Comparison of ENCODE assay signal across 15 mouse cellular contexts in genomic region chr13:90395274-90396023, GRCm38 (mm10).
DNase-seq lines count a peak whose midpoint lies in the region; ATAC-seq lines count a peak whose summit lies in the region.
"Had no signal": no experiment of that assay in that cellular context is flagged by ENCODE, and none has a peak within 500 bp of the region (broad histone marks: within the 10 kb centered on the region; RNA-seq: fewer than 3 reads in every experiment).

No protein-coding gene starts in this region.

- H3K9me3 ChIP-seq in forebrain, embryonic 14.5 days (replicated peaks; ENCODE audit: control insufficient read depth, low read length), result no peaks in the 10 kb centered on the region
- H3K9me3 ChIP-seq in forebrain, embryonic 11.5 days (ENCODE audit: control insufficient read depth, low read length), result no peaks in the 10 kb centered on the region
- H3K9me3 ChIP-seq in lung, embryonic 16.5 days (ENCODE audit: control insufficient read depth, low read length), result no peaks in the 10 kb centered on the region
- no peaks in the 10 kb centered on the region for H3K9me3 ChIP-seq in embryonic facial prominence, embryonic 15.5 days (replicated peaks)
- H3K9me3 ChIP-seq: intestine, embryonic 15.5 days had no signal

- H3K4me3 ChIP-seq in forebrain, embryonic 14.5 days (ENCODE audit: low read depth, low read length), result no peak overlapping the region
- no peak overlapping the region for H3K4me3 ChIP-seq in forebrain, embryonic 11.5 days (ENCODE audit: low read depth, low read length)
- H3K4me3 ChIP-seq in lung, embryonic 16.5 days (ENCODE audit: low read length), result no peak overlapping the region
- no peak overlapping the region for H3K4me3 ChIP-seq in embryonic facial prominence, embryonic 15.5 days (replicated peaks)
- H3K4me3 ChIP-seq: gastrocnemius, adult 2 months; intestine, embryonic 15.5 days had no signal

- WGBS in forebrain, embryonic 14.5 days, result 76% methylated on average over 8 of the region's 8 CpGs
- 87% methylated on average over 8 of the region's 8 CpGs for WGBS in forebrain, embryonic 11.5 days
- WGBS in lung, embryonic 16.5 days, result 49% methylated on average over 8 of the region's 8 CpGs
- 49% methylated on average over 8 of the region's 8 CpGs for WGBS in embryonic facial prominence, embryonic 15.5 days

- no peak overlapping the region for H3K27ac ChIP-seq in forebrain, embryonic 14.5 days (ENCODE audit: low read depth, low read length)
- no peak overlapping the region for H3K27ac ChIP-seq in forebrain, embryonic 11.5 days (ENCODE audit: low read depth, low read length)
- no peak overlapping the region for H3K27ac ChIP-seq in lung, embryonic 16.5 days (ENCODE audit: low read length)
- H3K27ac ChIP-seq in embryonic facial prominence, embryonic 15.5 days (replicated peaks), result no peak overlapping the region
- H3K27ac ChIP-seq: gastrocnemius, adult 2 months; intestine, embryonic 15.5 days had no signal

- H3K27me3 ChIP-seq in forebrain, embryonic 14.5 days (replicated peaks; ENCODE audit: control insufficient read depth, insufficient read depth, low read length), result no peaks in the 10 kb centered on the region
- H3K27me3 ChIP-seq in forebrain, embryonic 11.5 days (ENCODE audit: control insufficient read depth, insufficient read depth, low read length), result no peaks in the 10 kb centered on the region
- H3K27me3 ChIP-seq in lung, embryonic 16.5 days (ENCODE audit: control insufficient read depth, insufficient read depth, low read depth, low read length), result no peaks in the 10 kb centered on the region
- no peaks in the 10 kb centered on the region for H3K27me3 ChIP-seq in embryonic facial prominence, embryonic 15.5 days
- H3K27me3 ChIP-seq: intestine, embryonic 15.5 days had no signal

- no peaks in the 10 kb centered on the region for H3K36me3 ChIP-seq in forebrain, embryonic 14.5 days (ENCODE audit: control insufficient read depth, insufficient read depth, low read length)
- H3K36me3 ChIP-seq in forebrain, embryonic 11.5 days (ENCODE audit: control insufficient read depth, insufficient read depth, low read length), result no peaks in the 10 kb centered on the region
- H3K36me3 ChIP-seq in lung, embryonic 16.5 days (ENCODE audit: control insufficient read depth, insufficient read depth, low read length), result no peaks in the 10 kb centered on the region
- no peaks in the 10 kb centered on the region for H3K36me3 ChIP-seq in embryonic facial prominence, embryonic 15.5 days
- H3K36me3 ChIP-seq: intestine, embryonic 15.5 days had no signal

- H3K9ac ChIP-seq in forebrain, embryonic 14.5 days (ENCODE audit: low read length), result no peak overlapping the region
- H3K9ac ChIP-seq in forebrain, embryonic 11.5 days (ENCODE audit: low read length), result no peak overlapping the region
- no peak overlapping the region for H3K9ac ChIP-seq in lung, embryonic 16.5 days (ENCODE audit: low read length)
- H3K9ac ChIP-seq in embryonic facial prominence, embryonic 15.5 days, result no peak overlapping the region
- H3K9ac ChIP-seq: intestine, embryonic 15.5 days; liver, postnatal 0 days had no signal

- peak; percentile 54; the same call in 1 of the 2 replicates for ATAC-seq in forebrain, embryonic 14.5 days
- no peak for ATAC-seq in forebrain, embryonic 11.5 days (replicated peaks; ENCODE audit: low FRiP score)
- ATAC-seq in lung, embryonic 16.5 days (ENCODE audit: low read depth), result no peak
- ATAC-seq in embryonic facial prominence, embryonic 15.5 days (ENCODE audit: insufficient number of reproducible peaks, low FRiP score, low TSS enrichment, low read depth), result peak; percentile 39; the same call in 1 of the 2 replicates
- ATAC-seq: liver, postnatal 0 days had no signal

- DNase-seq in forebrain, embryonic 14.5 days (ENCODE audit: low spot score), result peak; percentile 23
- DNase-seq in forebrain, embryonic 11.5 days (ENCODE audit: low spot score), result no peak
- DNase-seq in lung, postnatal 4 days, result no peak
- DNase-seq in Muller cell, postnatal 12 days (ENCODE audit: inconsistent ontology term), result peak; percentile 31
- DNase-seq in embryo, embryonic 10 days (ENCODE audit: low spot score), result no peak
- DNase-seq in kidney, postnatal 14 days, result no peak
- DNase-seq: B cell, adult 2 months; kidney, adult 9 months; liver, postnatal 0 days; thymus, postnatal 36 days had no signal

- H3K4me1 ChIP-seq in forebrain, embryonic 14.5 days (ENCODE audit: control insufficient read depth, insufficient read depth, low read length), result peaks cover 3% of the 10 kb centered on the region; the same call in 1 of the 2 replicates
- no peaks in the 10 kb centered on the region for H3K4me1 ChIP-seq in forebrain, embryonic 11.5 days (replicated peaks; ENCODE audit: control insufficient read depth, insufficient read depth, low read length)
- H3K4me1 ChIP-seq in lung, embryonic 16.5 days (replicated peaks; ENCODE audit: control insufficient read depth, insufficient read depth, low read length), result peaks cover 8% of the 10 kb centered on the region; the same call in 1 of the 2 replicates
- peaks cover 4% of the 10 kb centered on the region; the same call in 1 of the 2 replicates for H3K4me1 ChIP-seq in embryonic facial prominence, embryonic 15.5 days
- H3K4me1 ChIP-seq: intestine, embryonic 15.5 days had no signal

- H3K4me2 ChIP-seq in forebrain, embryonic 14.5 days (ENCODE audit: low read length), result no peak overlapping the region
- H3K4me2 ChIP-seq in forebrain, embryonic 11.5 days (ENCODE audit: low read depth, low read length, severe bottlenecking), result no peak overlapping the region
- peak overlapping the region; percentile 22; the same call in 1 of the 2 replicates for H3K4me2 ChIP-seq in lung, embryonic 16.5 days (ENCODE audit: low read depth, low read length)
- H3K4me2 ChIP-seq in embryonic facial prominence, embryonic 15.5 days (replicated peaks), result no peak overlapping the region
- H3K4me2 ChIP-seq: heart, embryonic 11.5 days; intestine, embryonic 15.5 days had no signal

Comparison
In these comparisons a context has a peak if more than half of its experiments do, and no peak if none do; other contexts are left out.
1. ATAC-seq: peak in forebrain, embryonic 14.5 days (single experiment) and embryonic facial prominence, embryonic 15.5 days (single experiment); none in forebrain, embryonic 11.5 days (single experiment) and lung, embryonic 16.5 days (single experiment).
2. DNase-seq: peak in forebrain, embryonic 14.5 days (single experiment) and Muller cell, postnatal 12 days (single experiment); none in forebrain, embryonic 11.5 days (single experiment), lung, postnatal 4 days (0 of 2), embryo, embryonic 10 days (single experiment) and kidney, postnatal 14 days (single experiment).